Mouse (Mus musculus): ENCODE data around the gene Ksr2.

The Ksr2 gene

GRCm38 (mm10) chr5:117481162-117481561 is 67.4 kb downstream of the Ksr2 start:
- intact Hi-C loops (cut with DNase I), result no loop called here

GRCm38 (mm10) chr5:117481586-117481985 is 67.8 kb downstream of the Ksr2 start:
- intact Hi-C loops (cut with DNase I), result no loop called here

GRCm38 (mm10) chr5:117482013-117482412 is 68.2 kb downstream of the Ksr2 start:
- intact Hi-C loops (cut with DNase I), result no loop called here

GRCm38 (mm10) chr5:117485411-117485810 is 71.6 kb downstream of the Ksr2 start:
- intact Hi-C loops (cut with DNase I), result no loop called here

GRCm38 (mm10) chr5:117486092-117486491 is 72.3 kb downstream of the Ksr2 start:
- intact Hi-C loops (cut with DNase I), result no loop called here

- intact Hi-C loops (cut with DNase I), result no loop called here
Observed at GRCm38 (mm10) chr5:117488155-117488554, 74.4 kb downstream of the Ksr2 start.

GRCm38 (mm10) chr5:117488670-117489325 is 75.0 kb downstream of the Ksr2 start:
- intact Hi-C loops (cut with DNase I), result no loop called here

GRCm38 (mm10) chr5:117492933-117493863 is 79.4 kb downstream of the Ksr2 start:
- intact Hi-C loops (cut with DNase I), result loop anchor here (5.0 kb wide), 1 partner anchor 186 kb away; no protein-coding TSS in a partner anchor

- intact Hi-C loops (cut with DNase I), result loop anchor here (5.0 kb wide), 1 partner anchor 187 kb away; no protein-coding TSS in a partner anchor
Observed at GRCm38 (mm10) chr5:117493947-117494346, 80.1 kb downstream of the Ksr2 start.

GRCm38 (mm10) chr5:117497084-117497483 is 83.3 kb downstream of the Ksr2 start:
- intact Hi-C loops (cut with DNase I), result no loop called here

GRCm38 (mm10) chr5:117502611-117503010 is 88.8 kb downstream of the Ksr2 start:
- intact Hi-C loops (cut with DNase I), result no loop called here

- intact Hi-C loops (cut with DNase I), result no loop called here
Observed at GRCm38 (mm10) chr5:117504431-117504830, 90.6 kb downstream of the Ksr2 start.

GRCm38 (mm10) chr5:117505204-117505603 is 91.4 kb downstream of the Ksr2 start:
- intact Hi-C loops (cut with DNase I), result loop anchor here (5.0 kb wide), 2 partner anchors 427 to 442 kb away; no protein-coding TSS in a partner anchor

GRCm38 (mm10) chr5:117505769-117506168 is 92.0 kb downstream of the Ksr2 start:
- intact Hi-C loops (cut with DNase I), result loop anchor here (5.0 kb wide), 2 partner anchors 427 to 442 kb away; no protein-coding TSS in a partner anchor

- intact Hi-C loops (cut with DNase I), result loop anchor here (5.0 kb wide), 2 partner anchors 426 to 441 kb away; no protein-coding TSS in a partner anchor
Observed at GRCm38 (mm10) chr5:117506406-117506805, 92.6 kb downstream of the Ksr2 start.

GRCm38 (mm10) chr5:117509511-117510375 is 95.9 kb downstream of the Ksr2 start:
- intact Hi-C loops (cut with DNase I), result loop anchor here (5.0 kb wide), 2 partner anchors 423 to 438 kb away; no protein-coding TSS in a partner anchor

- intact Hi-C loops (cut with DNase I), result no loop called here
Observed at GRCm38 (mm10) chr5:117510864-117511263, 97.1 kb downstream of the Ksr2 start.

GRCm38 (mm10) chr5:117515396-117515795 is 101.6 kb downstream of the Ksr2 start:
- intact Hi-C loops (cut with DNase I), result loop anchor here (5.0 kb wide), 1 partner anchor 322 kb away; no protein-coding TSS in a partner anchor

- intact Hi-C loops (cut with DNase I), result loop anchor here (5.0 kb wide), 1 partner anchor 321 kb away; no protein-coding TSS in a partner anchor
Observed at GRCm38 (mm10) chr5:117515861-117516260, 102.1 kb downstream of the Ksr2 start.

- intact Hi-C loops (cut with DNase I), result loop anchor here (5.0 kb wide), 1 partner anchor 321 kb away; no protein-coding TSS in a partner anchor
Observed at GRCm38 (mm10) chr5:117516597-117516996, 102.8 kb downstream of the Ksr2 start.

All from adrenal gland (tissue).